Mouse (Mus musculus): ENCODE measurements around the gene Rgs7. TPM values are rescaled to one million over a fixed set of nuclear protein-coding genes. Genes with fewer than 3 reads are reported as not detected.

Gene Rgs7
- total RNA-seq, 1 experiment from 2014 or later, result not detected

DNA sequence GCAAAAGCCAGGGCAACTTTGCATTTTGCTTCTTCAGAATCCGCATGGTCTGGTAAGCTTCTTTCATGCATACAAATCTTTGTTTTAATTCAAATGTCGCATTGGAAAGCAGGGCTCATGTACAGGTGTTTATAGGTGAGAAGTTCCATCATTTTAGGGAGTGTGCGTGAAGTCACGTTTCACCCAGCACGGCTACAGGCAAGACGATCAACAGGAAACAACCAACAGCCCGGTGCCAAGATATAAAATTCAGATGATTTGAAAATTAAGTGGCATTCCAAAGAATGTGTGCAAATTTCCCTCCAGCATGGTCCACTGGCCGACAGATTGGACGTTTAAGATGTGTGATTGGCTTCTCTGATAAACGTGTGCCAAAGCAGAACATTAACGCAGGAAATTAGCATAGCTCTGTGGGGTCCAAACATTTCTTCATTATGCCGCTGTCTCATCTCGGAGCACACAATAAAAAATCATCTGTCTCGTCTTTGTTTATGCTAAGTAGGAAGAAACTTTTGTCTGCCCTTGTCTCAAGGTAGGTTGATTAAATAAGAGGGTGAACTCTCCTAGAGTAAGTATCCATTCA, 58.6 kb downstream of the Rgs7 start:
- ATAC-seq (ENCODE audit: extremely low read depth, insufficient number of reproducible peaks, low FRiP score, poor library complexity, severe bottlenecking), result no peak

DNA sequence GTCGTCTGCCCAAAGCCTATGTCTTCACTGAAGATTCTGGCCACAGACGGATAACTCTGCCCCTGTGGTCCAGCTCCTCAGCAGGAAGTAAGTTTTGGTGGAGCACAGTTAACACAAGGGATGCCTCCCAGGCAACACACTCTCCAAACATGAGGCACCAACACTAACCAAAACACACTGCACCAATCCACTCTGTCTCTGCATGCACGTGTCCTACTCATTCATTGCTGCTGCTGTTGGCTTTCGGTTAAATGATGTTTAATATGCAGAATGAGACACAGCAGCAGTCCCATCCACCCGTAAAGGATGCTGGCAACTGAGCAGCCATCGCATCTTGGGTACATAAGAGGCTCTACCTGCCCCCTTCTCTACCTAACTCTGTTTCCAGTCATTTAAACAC, 59.2 kb downstream of the Rgs7 start:
- no peak for ATAC-seq (ENCODE audit: extremely low read depth, insufficient number of reproducible peaks, low FRiP score, poor library complexity, severe bottlenecking)

DNA sequence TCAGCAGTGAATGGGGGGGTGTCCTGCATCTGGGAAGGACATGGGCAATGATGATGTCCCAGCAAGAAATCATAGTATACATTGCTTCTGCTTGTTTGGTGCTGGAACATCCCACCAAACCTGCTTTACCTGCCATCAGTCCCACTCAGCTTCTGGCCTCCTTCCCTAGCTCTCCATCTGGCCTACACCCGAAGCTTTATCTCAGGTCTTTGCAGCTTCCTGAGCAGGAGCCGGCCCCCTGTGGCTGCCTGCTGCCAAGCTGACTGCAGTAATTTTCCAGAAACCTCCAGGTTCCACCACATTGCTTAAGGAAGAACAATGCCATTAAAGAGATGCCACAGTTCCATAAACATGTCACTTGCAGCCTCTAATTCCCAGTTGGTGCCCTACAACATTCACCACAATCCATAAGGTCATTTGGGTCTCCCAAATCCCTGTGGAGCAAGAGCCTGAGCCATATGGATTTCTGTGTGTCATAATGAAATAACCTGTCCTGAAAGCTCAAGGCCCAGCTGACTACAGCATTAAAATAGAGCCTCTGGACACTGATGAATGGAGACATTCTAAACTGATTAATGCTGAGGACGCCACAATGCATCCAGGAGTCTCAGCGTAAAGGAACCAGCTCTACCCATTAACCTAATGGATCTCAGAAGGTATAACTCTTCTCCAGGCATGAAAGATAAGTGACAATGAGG, 60.8 kb downstream of the Rgs7 start:
- no peak for ATAC-seq (ENCODE audit: extremely low read depth, insufficient number of reproducible peaks, low FRiP score, poor library complexity, severe bottlenecking)

DNA sequence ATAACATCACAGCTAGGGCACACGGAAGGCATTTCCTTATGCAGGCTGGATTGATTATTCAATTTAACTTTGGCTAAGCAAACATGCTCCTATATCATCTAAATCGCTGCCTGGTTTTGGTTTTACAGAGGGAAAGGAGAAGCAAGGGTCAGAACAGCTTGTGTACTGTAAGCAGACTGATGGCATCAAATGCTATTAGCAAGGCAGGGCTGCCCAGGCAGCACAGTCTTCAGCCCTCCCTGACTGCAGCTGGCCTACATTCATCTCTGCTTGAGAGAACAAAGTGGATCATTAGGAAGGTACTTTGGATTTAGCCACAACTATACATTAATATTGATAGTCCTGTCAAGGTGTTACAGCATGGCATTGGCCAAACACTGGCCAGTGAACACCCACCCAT, 65.2 kb downstream of the Rgs7 start:
- no peak for ATAC-seq (ENCODE audit: extremely low read depth, insufficient number of reproducible peaks, low FRiP score, poor library complexity, severe bottlenecking)

DNA sequence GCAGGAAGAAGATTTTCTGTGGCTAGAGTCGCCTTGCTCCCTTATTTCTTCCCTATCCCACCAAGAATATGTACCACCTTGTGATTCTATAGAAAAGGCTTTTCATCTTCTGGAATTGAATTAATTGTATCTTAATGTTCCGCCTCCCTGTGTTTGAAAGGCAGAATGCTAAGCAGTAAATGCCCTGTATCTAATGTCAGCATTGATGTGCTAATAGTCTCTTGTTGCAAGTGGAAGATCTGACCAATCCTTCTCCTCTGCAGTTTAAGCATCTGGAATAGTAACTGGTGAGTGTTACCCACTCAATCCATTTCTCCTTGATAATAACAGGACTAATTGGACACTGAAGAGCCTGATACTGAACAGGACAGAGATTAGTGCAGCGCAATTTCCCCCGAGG, 65.9 kb downstream of the Rgs7 start:
- no peak for ATAC-seq (ENCODE audit: extremely low read depth, insufficient number of reproducible peaks, low FRiP score, poor library complexity, severe bottlenecking)

DNA sequence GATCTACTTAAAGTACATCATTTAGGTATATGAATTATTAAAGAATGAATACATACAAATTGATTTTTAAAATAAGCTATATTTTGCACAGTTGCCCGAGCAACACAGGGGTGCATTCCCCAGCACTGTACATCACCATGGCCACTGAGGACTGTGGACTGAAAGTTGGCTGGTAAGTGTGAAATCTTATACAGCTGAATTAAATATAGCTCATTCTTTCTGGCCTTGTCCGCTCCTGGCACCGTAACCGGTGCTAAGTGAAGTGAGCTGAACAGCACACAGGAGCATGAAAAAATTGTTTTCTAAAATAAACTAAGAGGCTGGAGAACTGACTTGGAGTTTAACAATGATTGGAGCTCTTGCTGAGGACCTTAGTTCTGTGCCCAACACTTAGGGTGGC, 71.4 kb downstream of the Rgs7 start:
- ATAC-seq (ENCODE audit: extremely low read depth, insufficient number of reproducible peaks, low FRiP score, poor library complexity, severe bottlenecking), result no peak

DNA sequence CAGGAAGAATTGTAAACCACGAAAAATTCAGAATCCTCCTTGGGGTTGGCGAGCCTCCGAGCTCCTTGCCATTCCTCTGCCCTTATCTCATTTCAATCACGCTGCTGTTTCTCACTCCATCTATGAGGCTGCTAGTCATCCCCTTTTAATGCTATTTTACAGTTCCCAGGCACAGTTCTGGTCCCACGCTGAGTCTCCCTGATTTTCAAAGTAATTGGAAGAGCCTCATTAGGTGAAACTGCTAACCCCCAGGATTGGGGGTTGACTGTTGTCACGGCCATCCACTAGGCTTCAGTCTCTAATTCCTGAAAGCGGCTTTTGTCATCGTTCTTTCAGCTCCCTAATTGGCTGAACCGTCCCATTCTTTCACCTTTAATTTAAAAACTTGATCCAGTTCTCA, 76.6 kb downstream of the Rgs7 start:
- no peak for ATAC-seq (ENCODE audit: extremely low read depth, insufficient number of reproducible peaks, low FRiP score, poor library complexity, severe bottlenecking)

DNA sequence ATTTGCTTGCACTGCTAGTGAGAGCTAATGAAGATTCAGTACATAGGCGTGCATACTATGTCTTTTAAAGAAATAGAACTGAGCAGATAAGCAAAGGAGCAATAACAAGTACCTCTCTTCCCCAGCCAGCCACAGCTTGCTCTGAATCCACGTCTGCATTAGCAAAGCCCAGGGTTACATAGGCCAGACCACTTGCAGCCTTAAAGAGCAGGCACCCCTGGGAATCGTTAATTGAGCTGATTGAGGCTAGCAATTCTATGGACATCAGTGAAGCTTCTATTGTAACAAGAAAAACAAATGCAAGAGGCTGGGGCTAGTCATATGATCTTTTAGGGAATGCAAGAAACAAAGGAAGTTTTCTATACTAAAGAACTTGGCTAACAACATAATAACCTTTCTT, 81.9 kb downstream of the Rgs7 start:
- ATAC-seq (ENCODE audit: extremely low read depth, insufficient number of reproducible peaks, low FRiP score, poor library complexity, severe bottlenecking), result no peak

DNA sequence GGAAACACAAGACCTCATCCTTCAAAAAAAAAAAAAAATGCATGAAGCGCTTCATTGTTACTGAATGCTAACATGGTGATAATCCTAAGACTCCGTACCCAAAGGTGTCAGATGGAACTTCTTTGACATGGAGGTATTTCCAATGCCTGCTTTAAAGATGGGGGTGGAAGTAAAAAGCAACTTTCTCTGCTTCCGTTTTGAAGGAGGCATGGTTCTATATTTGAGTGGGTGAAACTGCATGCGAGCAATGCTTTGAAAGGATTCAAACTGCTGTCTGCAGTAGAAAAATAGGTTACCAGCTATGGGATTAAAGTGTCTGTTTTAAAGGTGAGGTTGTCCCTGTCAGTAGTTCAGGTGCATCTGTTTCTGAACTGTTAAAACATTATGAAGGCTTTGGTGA, 100.4 kb downstream of the Rgs7 start:
- ATAC-seq (ENCODE audit: extremely low read depth, insufficient number of reproducible peaks, low FRiP score, poor library complexity, severe bottlenecking), result no peak

DNA sequence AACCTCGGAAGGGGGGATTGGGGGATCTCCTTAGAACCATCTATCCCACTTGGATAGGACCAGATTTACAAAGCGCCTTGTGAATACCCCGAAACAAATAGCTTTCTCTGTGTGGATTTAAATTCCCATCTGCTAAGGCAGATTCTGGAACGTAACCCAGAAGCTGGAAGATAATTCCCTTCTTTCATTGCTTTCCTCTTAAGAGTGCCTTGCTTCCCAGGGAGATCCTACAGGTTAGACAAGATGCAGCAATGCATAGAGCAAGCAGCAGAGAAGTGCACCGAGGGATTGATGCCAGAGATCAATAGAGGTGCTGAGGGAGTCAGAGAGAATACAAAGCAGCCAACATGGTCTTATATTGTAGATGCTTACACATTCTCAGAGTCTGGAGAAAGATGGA, 103.0 kb downstream of the Rgs7 start:
- ATAC-seq (ENCODE audit: extremely low read depth, insufficient number of reproducible peaks, low FRiP score, poor library complexity, severe bottlenecking), result no peak

DNA sequence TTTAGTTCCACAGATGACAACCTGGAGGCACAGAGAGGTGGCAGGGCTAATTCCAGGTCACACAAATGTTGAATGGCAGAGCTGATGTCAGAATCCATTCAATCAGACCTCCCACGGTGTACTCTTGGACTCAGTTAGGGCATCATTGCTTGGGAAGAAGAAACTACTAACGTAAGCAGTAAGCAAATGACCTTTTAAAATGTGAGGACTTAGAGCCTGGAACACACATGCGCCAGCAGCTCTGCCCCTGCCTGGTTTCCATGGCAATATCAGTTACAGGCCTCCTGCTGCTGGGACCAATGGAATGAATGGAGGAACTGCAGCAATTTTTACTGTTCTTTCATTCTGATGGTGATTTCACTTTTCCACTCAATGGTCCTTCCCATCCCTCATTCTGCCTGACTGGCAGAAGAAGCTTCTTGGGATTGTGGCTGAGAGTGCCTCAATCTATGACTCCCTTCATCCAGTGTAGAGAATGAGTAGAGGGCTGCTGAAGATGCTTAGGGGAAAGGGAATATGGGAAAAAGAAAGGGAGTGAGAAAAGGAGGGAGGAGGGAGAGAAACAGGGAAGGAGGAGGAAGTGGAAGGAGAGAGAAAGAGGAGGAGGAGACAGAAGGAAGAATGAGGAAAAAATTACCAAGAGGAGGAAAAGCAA, 106.6 kb downstream of the Rgs7 start:
- ATAC-seq (ENCODE audit: extremely low read depth, insufficient number of reproducible peaks, low FRiP score, poor library complexity, severe bottlenecking), result no peak

DNA sequence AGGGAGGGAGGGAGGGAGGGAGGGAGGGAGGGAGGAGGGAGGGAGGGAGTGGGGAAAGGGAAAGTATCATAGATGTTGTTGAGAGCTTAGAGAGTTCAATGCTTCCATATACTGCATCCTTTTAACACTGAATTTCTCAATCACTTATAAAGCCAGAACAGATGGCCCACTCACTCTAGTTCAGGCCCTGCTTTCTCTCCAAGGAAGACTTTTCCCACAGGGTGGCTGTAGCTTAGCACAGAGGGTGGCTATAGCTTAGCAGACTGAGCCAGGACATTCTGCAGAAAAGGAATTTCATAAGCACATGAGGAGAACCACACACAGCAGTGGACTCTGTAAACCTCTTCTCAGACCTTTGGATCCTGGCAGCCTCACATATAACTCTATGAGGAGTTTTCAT, 119.7 kb downstream of the Rgs7 start:
- ATAC-seq (ENCODE audit: extremely low read depth, insufficient number of reproducible peaks, low FRiP score, poor library complexity, severe bottlenecking), result no peak

DNA sequence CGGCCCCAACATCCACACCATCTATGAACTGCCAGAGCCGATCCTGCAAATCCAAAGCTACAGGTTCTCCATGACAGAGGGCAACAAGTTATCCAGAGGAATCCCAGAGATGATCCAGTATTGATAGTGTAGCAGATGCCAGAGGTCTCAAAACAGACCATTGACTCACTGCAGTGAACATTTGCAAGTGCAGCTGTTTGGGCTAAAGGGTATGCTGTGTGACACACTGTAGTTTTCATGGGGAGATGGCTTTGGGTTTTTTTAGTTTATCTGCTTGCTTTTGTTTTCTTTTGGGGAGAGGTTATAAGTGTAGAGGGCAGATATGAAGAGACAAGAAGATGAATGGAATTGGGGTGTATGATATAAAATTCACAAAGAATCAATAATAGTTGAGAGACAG, 124.2 kb downstream of the Rgs7 start:
- ATAC-seq (ENCODE audit: extremely low read depth, insufficient number of reproducible peaks, low FRiP score, poor library complexity, severe bottlenecking), result no peak

DNA sequence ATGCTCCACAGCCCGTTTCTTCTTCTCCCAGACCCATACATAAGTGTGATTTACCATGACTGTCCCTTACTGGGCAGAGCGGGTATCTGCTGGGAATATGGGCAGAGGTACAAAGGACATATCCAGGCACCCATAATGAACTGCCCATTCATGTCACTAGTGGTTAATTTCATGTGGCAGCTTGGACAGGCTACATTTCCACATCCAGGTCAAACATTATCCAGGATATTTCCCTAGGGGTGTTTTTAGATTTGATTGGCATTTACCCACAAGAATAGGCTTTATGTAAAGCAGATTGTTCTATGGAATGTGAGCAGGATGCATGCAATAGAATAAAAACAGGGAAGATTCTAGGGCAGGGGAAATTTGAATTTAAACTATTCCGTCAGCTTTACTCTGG, 128.7 kb downstream of the Rgs7 start:
- no peak for ATAC-seq (ENCODE audit: extremely low read depth, insufficient number of reproducible peaks, low FRiP score, poor library complexity, severe bottlenecking)

DNA sequence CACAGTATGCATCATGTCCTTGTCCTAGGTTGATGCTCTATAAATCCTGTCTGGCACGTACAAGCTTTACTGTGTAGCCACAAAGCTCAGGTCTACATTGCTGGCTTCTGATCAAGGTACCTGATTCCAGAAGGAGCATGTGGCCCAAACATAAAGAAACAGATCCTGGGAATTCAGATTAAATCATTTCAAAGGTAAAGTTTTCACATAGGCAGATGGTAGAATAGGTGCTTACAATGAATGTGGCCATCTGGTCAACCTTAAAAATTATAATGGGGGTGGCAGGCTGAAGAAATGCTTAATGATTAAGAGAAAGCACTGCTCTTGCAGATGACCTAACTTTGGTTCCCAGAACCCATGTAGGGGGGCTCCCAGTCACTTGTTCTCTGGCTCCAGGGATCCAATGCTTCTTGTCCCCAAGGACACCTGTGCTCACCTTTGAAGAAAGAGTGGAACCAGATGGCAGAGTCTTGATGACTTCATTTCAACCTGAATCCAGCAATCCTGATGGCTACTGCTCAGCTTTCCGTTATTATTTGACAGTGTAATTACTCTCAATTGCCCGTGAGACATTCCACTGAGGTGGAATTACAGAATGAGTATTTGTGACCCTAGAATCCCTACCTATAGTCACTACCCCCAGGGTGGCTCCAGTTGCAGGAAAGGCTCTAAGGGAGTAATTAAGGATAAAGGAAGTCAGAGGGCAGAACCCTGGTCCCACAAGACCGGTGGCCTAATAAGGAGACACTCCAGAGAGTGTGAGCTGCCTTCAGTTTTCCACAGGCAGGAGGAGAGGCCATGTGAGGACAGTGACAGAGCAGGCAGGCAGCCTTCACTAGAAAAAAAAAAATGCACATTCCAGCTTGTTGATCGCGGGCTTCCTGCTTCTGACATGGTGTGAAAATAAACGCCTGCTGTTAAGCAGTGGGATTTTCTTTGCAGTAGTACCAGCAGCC, 132.6 kb downstream of the Rgs7 start:
- ATAC-seq (ENCODE audit: extremely low read depth, insufficient number of reproducible peaks, low FRiP score, poor library complexity, severe bottlenecking), result no peak

DNA sequence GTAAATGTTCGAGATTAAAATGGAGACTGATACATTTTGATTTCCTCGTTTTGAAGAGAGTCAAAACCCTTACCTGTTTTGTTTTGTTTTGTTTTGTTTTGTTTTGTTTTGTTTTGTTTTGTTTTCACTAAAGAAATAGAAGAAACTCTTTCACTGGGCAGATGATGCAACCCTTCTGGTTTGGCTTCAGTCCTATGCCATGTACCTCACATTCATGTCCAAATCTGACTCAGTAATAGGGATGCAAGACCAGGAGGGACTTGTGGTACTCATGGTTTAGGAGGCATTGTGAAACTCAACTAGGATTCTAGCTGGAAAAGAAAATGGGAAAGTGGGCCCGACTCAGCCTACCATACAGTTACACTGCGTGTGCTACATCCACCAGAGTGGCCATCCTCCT, 139.4 kb downstream of the Rgs7 start:
- no peak for ATAC-seq (ENCODE audit: extremely low read depth, insufficient number of reproducible peaks, low FRiP score, poor library complexity, severe bottlenecking)

DNA sequence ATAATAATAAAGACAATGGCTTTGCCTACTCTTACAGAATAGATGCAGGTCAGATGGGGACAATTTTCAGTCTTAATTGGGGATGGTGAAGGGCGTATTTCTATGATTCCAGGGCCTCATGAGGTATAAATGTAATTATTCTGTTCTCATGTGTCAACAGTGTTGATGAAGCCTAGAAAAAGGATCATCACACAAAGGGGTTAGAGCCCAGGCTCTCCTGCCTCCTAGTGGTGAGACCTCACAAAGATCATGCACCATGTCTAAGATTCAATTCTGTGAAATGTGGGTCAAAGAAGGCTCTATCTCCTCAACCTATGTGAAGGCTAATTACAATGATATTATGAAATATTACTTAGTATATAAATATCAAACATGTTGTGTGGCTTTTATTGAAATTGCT, 146.1 kb downstream of the Rgs7 start:
- no peak for ATAC-seq (ENCODE audit: extremely low read depth, insufficient number of reproducible peaks, low FRiP score, poor library complexity, severe bottlenecking)

DNA sequence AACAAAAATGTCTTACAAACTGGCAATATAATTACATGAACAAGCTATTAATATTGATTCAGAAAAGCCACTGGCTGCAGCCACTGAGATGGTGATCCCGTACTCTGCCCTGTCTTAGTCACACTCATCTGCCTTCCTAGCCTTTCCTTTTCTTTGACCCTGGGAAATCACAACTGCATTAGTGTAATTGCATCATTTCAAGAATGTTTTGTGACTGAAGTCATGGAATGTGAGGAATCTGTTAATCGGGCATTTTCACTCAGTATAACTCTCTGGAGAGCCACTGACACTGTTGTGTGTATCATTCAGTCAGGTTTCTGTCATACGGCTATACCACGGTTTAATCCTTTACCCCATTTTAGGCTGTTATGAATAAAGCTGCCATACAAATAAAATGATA, 156.1 kb downstream of the Rgs7 start:
- no peak for ATAC-seq (ENCODE audit: extremely low read depth, insufficient number of reproducible peaks, low FRiP score, poor library complexity, severe bottlenecking)

DNA sequence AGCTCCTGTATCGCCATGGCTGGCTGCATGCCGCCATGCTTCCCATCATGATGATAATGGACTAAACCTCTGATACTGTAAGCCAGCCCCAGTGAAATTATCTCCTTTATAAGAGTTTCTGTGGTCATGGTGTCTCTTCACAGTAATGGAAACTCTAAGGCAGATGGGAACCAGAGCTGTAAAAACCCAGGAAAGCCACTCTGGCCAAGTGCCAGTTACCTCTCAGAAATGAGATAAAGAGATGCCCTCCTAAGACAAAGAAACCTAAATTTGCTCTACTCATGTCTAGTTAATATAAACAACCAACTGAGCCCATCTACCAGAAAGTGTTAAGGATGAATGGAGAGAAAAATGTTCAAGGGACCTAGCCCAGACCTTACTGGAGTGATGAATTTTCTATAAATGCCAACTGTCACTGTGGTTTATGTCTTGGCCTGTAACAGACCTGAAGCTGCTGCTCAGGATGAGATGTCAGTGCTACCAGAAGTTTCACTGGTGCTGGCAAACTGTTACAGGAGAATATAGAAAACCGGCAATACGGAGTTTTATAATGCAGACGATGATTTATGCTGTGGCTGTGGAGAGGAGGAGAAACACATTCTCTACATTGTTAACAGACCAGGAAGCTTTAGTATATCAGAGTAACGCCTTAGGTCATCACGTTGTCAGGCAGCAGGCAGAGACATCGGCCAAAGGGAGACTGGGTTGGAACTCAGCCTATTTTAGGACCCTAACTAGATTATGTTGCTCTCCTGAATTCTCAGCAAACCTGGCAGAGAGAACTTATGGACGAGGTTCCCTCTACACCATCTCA, 159.1 kb downstream of the Rgs7 start:
- no peak for ATAC-seq (ENCODE audit: extremely low read depth, insufficient number of reproducible peaks, low FRiP score, poor library complexity, severe bottlenecking)
